ENCODE assay signal across 19 mouse cellular contexts in genomic region chr2:51584050-51585046, GRCm38 (mm10). TPM values are rescaled to one million over a fixed set of nuclear protein-coding genes. Genes with fewer than 3 reads are reported as not detected.
A peak's percentile ranks its signal among the peaks of the same experiment; 100 is the strongest.
DNase-seq lines count a peak whose midpoint lies in the region; ATAC-seq lines count a peak whose summit lies in the region.
"Had no signal": no experiment of that assay in that cellular context is flagged by ENCODE, and none has a peak within 500 bp of the region (broad histone marks: within the 10 kb centered on the region; RNA-seq: fewer than 3 reads in every experiment).

No protein-coding gene starts in this region.

- 63% methylated on average over 9 of the region's 9 CpGs for WGBS in midbrain, embryonic 11.5 days
- 38% methylated on average over 9 of the region's 9 CpGs for WGBS in midbrain, embryonic 16.5 days
- WGBS in hindbrain, embryonic 11.5 days = 49% methylated on average over 9 of the region's 9 CpGs
- 31% methylated on average over 9 of the region's 9 CpGs for WGBS in midbrain, embryonic 14.5 days

- DNase-seq in midbrain, embryonic 11.5 days (ENCODE audit: low spot score, missing footprints) = no peak
- peak; percentile 36 for DNase-seq in embryo, embryonic 11.5 days (ENCODE audit: low read depth, low spot score)
- peak; percentile 57 for DNase-seq in hindbrain, embryonic 11.5 days (ENCODE audit: low spot score)
- DNase-seq in midbrain, embryonic 14.5 days = peak; percentile 76
- no peak for DNase-seq in frontal cortex, postnatal 36 days (ENCODE audit: low spot score in 2 of 2)
- DNase-seq in kidney, adult 18-20 months = no peak
- DNase-seq in thymus, postnatal 4 days = no peak
- DNase-seq: cerebellum, postnatal 10 days; gastrocnemius, postnatal 25 days; kidney, postnatal 36 days; left cerebral cortex, postnatal 4 days; liver, embryonic 13.5 days had no signal

- ATAC-seq in midbrain, embryonic 11.5 days (ENCODE audit: low FRiP score) = 0 out of 2 replicates have a peak, but pooled peaks have one; percentile 7
- ATAC-seq in midbrain, embryonic 16.5 days = no peak
- ATAC-seq in hindbrain, embryonic 11.5 days (ENCODE audit: low FRiP score) = peak; percentile 82
- no peak; the same call in 1 of the 2 replicates for ATAC-seq in midbrain, embryonic 14.5 days (ENCODE audit: low FRiP score, low TSS enrichment)
- ATAC-seq: activated CD4-positive, CD25-positive, alpha-beta regulatory T cell, adult 4 months; intestine, postnatal 0 days had no signal

- no peak overlapping the region for H3K4me2 ChIP-seq in midbrain, embryonic 11.5 days
- no peak overlapping the region for H3K4me2 ChIP-seq in midbrain, embryonic 16.5 days (ENCODE audit: low read length)
- no peak overlapping the region for H3K4me2 ChIP-seq in hindbrain, embryonic 11.5 days (replicated peaks; ENCODE audit: low read depth, low read length)
- no peak overlapping the region for H3K4me2 ChIP-seq in midbrain, embryonic 14.5 days (ENCODE audit: low read length)
- H3K4me2 ChIP-seq: embryonic facial prominence, embryonic 13.5 days; liver, embryonic 13.5 days had no signal

- no peaks in the 10 kb centered on the region for H3K9me3 ChIP-seq in midbrain, embryonic 11.5 days (ENCODE audit: control insufficient read depth, low read length)
- H3K9me3 ChIP-seq in midbrain, embryonic 16.5 days (replicated peaks; ENCODE audit: control insufficient read depth, low read length, poor library complexity, severe bottlenecking) = no peaks in the 10 kb centered on the region
- H3K9me3 ChIP-seq in hindbrain, embryonic 11.5 days (ENCODE audit: control insufficient read depth, low read length) = no peaks in the 10 kb centered on the region
- no peaks in the 10 kb centered on the region for H3K9me3 ChIP-seq in midbrain, embryonic 14.5 days (ENCODE audit: control insufficient read depth, low read length)
- H3K9me3 ChIP-seq: embryonic facial prominence, embryonic 13.5 days; heart, embryonic 10.5 days; liver, embryonic 13.5 days had no signal

- no peaks in the 10 kb centered on the region for H3K27me3 ChIP-seq in midbrain, embryonic 11.5 days (ENCODE audit: control insufficient read depth, insufficient read depth, low read length)
- H3K27me3 ChIP-seq in midbrain, embryonic 16.5 days (ENCODE audit: control insufficient read depth, insufficient read depth, low read depth, low read length) = no peaks in the 10 kb centered on the region
- no peaks in the 10 kb centered on the region for H3K27me3 ChIP-seq in hindbrain, embryonic 11.5 days (ENCODE audit: control insufficient read depth, insufficient read depth, low read length)
- no peaks in the 10 kb centered on the region for H3K27me3 ChIP-seq in midbrain, embryonic 14.5 days (ENCODE audit: control insufficient read depth, insufficient read depth, low read length)
- H3K27me3 ChIP-seq: embryonic facial prominence, embryonic 13.5 days; liver, embryonic 13.5 days had no signal

- H3K4me1 ChIP-seq in midbrain, embryonic 11.5 days (ENCODE audit: control insufficient read depth, insufficient read depth, low read length) = no peaks in the 10 kb centered on the region
- H3K4me1 ChIP-seq in midbrain, embryonic 16.5 days (ENCODE audit: control insufficient read depth, insufficient read depth, low read length) = peaks cover under 1% of the 10 kb centered on the region; the same call in 1 of the 2 replicates
- 0 out of 2 replicates have a peak, but pooled peaks cover 2% of the 10 kb centered on the region for H3K4me1 ChIP-seq in hindbrain, embryonic 11.5 days (replicated peaks; ENCODE audit: control insufficient read depth, insufficient read depth, low read length)
- peaks cover 26% of the 10 kb centered on the region for H3K4me1 ChIP-seq in midbrain, embryonic 14.5 days (ENCODE audit: control insufficient read depth, insufficient read depth, low read length)
- H3K4me1 ChIP-seq: heart, embryonic 10.5 days; liver, embryonic 13.5 days had no signal

- no peak overlapping the region for H3K9ac ChIP-seq in midbrain, embryonic 11.5 days (ENCODE audit: low read length)
- H3K9ac ChIP-seq in midbrain, embryonic 16.5 days (ENCODE audit: low read depth, low read length) = no peak overlapping the region
- H3K9ac ChIP-seq in hindbrain, embryonic 11.5 days (ENCODE audit: low read depth, low read length) = no peak overlapping the region
- H3K9ac ChIP-seq in midbrain, embryonic 14.5 days (replicated peaks; ENCODE audit: low read length) = no peak overlapping the region
- H3K9ac ChIP-seq: embryonic facial prominence, embryonic 13.5 days; liver, embryonic 13.5 days had no signal

- H3K27ac ChIP-seq in midbrain, embryonic 11.5 days (ENCODE audit: low read depth, low read length) = peak overlapping the region; percentile 30; the same call in 1 of the 2 replicates
- H3K27ac ChIP-seq in midbrain, embryonic 16.5 days (ENCODE audit: low read length) = no peak overlapping the region
- H3K27ac ChIP-seq in hindbrain, embryonic 11.5 days (ENCODE audit: low read depth, low read length) = peak overlapping the region; percentile 43
- peak overlapping the region; percentile 45; the same call in 1 of the 2 replicates for H3K27ac ChIP-seq in midbrain, embryonic 14.5 days (replicated peaks; ENCODE audit: low read depth, low read length)
- H3K27ac ChIP-seq: embryonic facial prominence, embryonic 13.5 days; heart, embryonic 10.5 days; liver, embryonic 13.5 days had no signal

- no peak overlapping the region for H3K4me3 ChIP-seq in midbrain, embryonic 11.5 days (ENCODE audit: low read depth, low read length)
- H3K4me3 ChIP-seq in midbrain, embryonic 16.5 days (ENCODE audit: low read depth, low read length) = no peak overlapping the region
- H3K4me3 ChIP-seq in hindbrain, embryonic 11.5 days (ENCODE audit: low read depth, low read length) = no peak overlapping the region
- no peak overlapping the region for H3K4me3 ChIP-seq in midbrain, embryonic 14.5 days (replicated peaks; ENCODE audit: low read depth, low read length)
- H3K4me3 ChIP-seq: embryonic facial prominence, embryonic 13.5 days; heart, embryonic 10.5 days; liver, embryonic 13.5 days had no signal

- H3K36me3 ChIP-seq in midbrain, embryonic 11.5 days (ENCODE audit: control insufficient read depth, insufficient read depth, low read length) = no peaks in the 10 kb centered on the region
- no peaks in the 10 kb centered on the region for H3K36me3 ChIP-seq in midbrain, embryonic 16.5 days (ENCODE audit: control insufficient read depth, insufficient read depth, low read length)
- H3K36me3 ChIP-seq in hindbrain, embryonic 11.5 days (ENCODE audit: control insufficient read depth, insufficient read depth, low read length) = no peaks in the 10 kb centered on the region
- H3K36me3 ChIP-seq in midbrain, embryonic 14.5 days (ENCODE audit: control insufficient read depth, insufficient read depth, low read length) = no peaks in the 10 kb centered on the region
- H3K36me3 ChIP-seq: embryonic facial prominence, embryonic 13.5 days; heart, embryonic 10.5 days; liver, embryonic 13.5 days had no signal

RNA-seq across cellular contexts. Expression of gene Tas2r134, which starts 43.0 kb away (rescaled TPM):
- polyA plus RNA-seq in midbrain, embryonic 11.5 days (2014; fragmentation: Nextera tagmentation; extraction: Ambion mirVana) = not detected in 2 replicates
- polyA plus RNA-seq in midbrain, embryonic 16.5 days (2015; fragmentation: Nextera tagmentation; extraction: Ambion mirVana) = not detected in 2 replicates
- not detected in 2 replicates for polyA plus RNA-seq in hindbrain, embryonic 11.5 days (2014; fragmentation: Nextera tagmentation; extraction: Ambion mirVana)
- polyA plus RNA-seq in midbrain, embryonic 14.5 days (2014; fragmentation: Nextera tagmentation; extraction: Ambion mirVana) = not detected in 2 replicates
- polyA plus RNA-seq: activated CD4-positive, CD25-positive, alpha-beta regulatory T cell, adult 4 months; embryonic facial prominence, embryonic 13.5 days; heart, embryonic 10.5 days; intestine, postnatal 0 days; liver, embryonic 13.5 days; lung, embryonic 16.5 days; spleen, adult 2 months had no signal

Comparison
In these comparisons a context has a peak if more than half of its experiments do, and no peak if none do; other contexts are left out.
1. ATAC-seq: peak in midbrain, embryonic 11.5 days (single experiment) and hindbrain, embryonic 11.5 days (single experiment); none in midbrain, embryonic 16.5 days (single experiment) and midbrain, embryonic 14.5 days (single experiment).
2. DNase-seq: peak in embryo, embryonic 11.5 days (single experiment), hindbrain, embryonic 11.5 days (single experiment) and midbrain, embryonic 14.5 days (single experiment); none in midbrain, embryonic 11.5 days (single experiment), frontal cortex, postnatal 36 days (0 of 2), kidney, adult 18-20 months (single experiment) and thymus, postnatal 4 days (single experiment).